Mouse (Mus musculus): ENCODE data around the gene Palm2. TPM values are rescaled to one million over a fixed set of nuclear protein-coding genes. Genes with fewer than 3 reads are reported as not detected.

Palm2 gene
- polyA plus RNA-seq, 1 experiment from 2014 or later: 3.9 TPM

DNA sequence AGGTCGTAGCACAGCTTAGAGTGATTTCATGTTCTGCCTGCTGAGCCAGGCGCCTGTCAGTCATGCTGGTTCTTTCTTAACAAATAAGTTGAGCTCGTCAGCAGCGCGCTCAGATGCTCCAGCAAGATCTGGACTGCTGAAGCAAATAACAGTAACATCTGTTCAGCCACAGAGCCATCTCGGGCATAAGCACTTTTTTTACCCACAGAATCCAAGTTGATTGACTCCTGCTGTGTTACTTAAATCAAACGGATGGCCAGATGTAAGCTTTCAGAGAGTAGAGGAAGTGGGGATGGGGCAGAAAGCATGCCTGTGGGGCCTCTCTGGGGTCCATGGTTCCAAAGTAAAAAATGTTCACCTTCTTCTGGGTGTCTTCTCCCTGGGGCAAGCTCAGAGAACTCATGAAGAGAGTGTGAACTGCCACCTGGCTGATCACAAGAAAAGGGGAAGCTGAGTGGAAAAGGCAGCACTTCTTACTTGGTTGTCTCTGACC, 286.9 kb downstream of the Palm2 start:
- H3K27me3 ChIP-seq (ENCODE audit: low read depth, poor library complexity, severe bottlenecking): no peaks in the 10 kb centered on the region
- DNase-seq (ENCODE audit: low spot score): peak; percentile 49
- H3K27ac ChIP-seq: peak overlapping the region; percentile 50
- peaks cover 23% of the 10 kb centered on the region for H3K4me1 ChIP-seq
- H3K9me3 ChIP-seq (replicated peaks): no peaks in the 10 kb centered on the region
- H3K36me3 ChIP-seq: no peaks in the 10 kb centered on the region
- 23% methylated on average over 7 of the region's 7 CpGs for WGBS
- no peak overlapping the region for H3K4me3 ChIP-seq

DNA sequence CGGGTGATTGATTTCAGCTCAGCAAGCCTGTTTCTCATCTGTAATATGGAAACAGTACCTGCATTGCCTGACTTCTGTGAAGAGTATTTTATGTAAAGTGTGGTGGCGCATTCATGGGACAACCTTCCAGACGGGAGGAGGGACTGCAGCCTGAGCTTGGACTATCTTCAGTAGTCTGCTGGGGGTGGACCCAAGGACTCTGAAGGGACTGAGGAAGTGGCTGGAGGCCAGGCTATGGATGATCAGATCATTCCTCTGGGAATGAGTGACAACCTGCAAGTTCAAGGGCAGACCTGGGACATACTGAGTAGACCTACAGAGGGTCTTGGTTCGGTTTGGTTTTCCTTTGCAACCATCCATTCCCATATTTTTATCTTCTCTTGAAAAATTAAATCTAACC, 288.2 kb downstream of the Palm2 start:
- Histone ChIP-seq H3K27ac (no peak overlapping the region), H3K4me1 (peaks cover 15% of the 10 kb centered on the region), H3K4me3 (no peak overlapping the region), H3K27me3 (ENCODE audit: low read depth, poor library complexity, severe bottlenecking) (no peaks in the 10 kb centered on the region), H3K36me3 (no peaks in the 10 kb centered on the region), H3K9me3 (replicated peaks) (no peaks in the 10 kb centered on the region)
- 91% methylated on average over 4 of the region's 4 CpGs for WGBS
- DNase-seq (ENCODE audit: low spot score): no peak

DNA sequence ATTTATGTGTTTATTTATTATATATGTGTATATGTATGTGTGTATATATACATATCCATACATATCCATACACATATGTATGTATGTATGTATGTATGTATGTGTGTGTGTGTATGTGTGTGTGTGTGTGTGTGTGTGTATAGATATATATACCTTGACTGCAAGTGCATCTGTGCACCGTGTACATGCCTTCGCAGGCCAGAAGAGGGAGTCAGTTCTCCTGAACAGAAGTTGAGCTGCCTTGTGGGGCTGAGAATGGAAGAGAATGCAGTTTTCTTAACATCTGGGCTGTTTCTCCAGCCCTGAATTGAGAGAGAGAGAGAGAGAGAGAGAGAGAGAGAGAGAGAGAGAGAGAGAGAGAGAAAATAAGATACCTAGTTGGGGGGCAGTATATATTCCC, 289.6 kb downstream of the Palm2 start:
- DNase-seq (ENCODE audit: low spot score): no peak
- Histone ChIP-seq H3K36me3 (no peaks in the 10 kb centered on the region), H3K4me1 (peaks cover 13% of the 10 kb centered on the region), H3K27me3 (ENCODE audit: low read depth, poor library complexity, severe bottlenecking) (no peaks in the 10 kb centered on the region), H3K4me3 (no peak overlapping the region), H3K9me3 (replicated peaks) (no peaks in the 10 kb centered on the region), H3K27ac (no peak overlapping the region)
- 47% methylated on average over 2 of the region's 2 CpGs for WGBS

DNA sequence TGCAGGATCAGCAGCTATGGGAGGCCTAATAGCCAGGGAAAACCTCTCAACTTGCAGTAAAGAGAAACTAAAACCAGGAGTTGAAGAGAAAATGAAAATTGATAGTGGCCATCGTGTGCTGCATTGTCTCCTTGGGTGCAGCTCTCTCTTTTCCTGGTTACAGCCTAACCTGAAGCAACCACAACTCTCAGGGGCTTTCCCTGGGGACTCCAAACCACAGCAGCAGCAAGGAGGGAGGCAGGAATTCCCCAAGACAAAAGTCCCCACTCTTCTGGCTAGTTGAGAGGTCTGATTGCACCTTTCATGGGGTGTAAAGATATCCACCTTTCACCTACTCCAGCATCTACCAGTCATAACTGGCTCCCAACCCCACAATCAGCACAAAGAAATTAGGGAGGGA, 291.5 kb downstream of the Palm2 start:
- H3K27ac ChIP-seq: no peak overlapping the region

DNA sequence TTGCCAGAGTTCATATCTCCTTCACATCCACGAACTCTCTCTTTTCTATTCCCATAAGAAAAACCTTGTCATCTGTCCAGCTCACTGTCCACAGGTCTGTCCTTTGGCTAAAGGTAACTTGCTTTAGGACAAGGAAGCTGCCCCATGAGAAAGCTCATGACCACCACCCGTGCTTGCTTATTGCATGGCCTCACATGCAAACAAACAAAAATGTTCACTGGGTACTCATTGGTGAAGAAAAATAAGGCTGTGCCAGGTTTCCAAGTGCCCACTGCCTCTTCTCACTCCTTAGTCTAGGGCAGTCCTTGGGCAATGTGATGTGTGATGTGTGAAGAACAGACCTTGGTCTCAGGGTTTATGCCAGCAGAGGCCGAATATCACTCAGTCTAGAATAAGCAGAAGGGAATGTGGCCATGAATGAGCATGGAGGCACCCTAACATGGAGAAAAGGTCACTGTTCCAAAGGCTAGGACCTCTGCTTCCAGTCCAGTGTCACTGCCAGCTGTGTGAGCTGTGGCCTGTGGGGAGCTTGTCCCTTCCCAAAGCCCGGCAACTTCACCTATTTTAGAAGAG, 294.6 kb downstream of the Palm2 start:
- H3K27ac ChIP-seq: no peak overlapping the region
- H3K4me1 ChIP-seq: 0 out of 2 replicates have a peak, but pooled peaks cover 4% of the 10 kb centered on the region
- no peak overlapping the region for H3K4me3 ChIP-seq
- DNase-seq (ENCODE audit: low spot score): no peak
- 89% methylated on average over 4 of the region's 4 CpGs for WGBS
- no peaks in the 10 kb centered on the region for H3K27me3 ChIP-seq (ENCODE audit: low read depth, poor library complexity, severe bottlenecking)
- H3K36me3 ChIP-seq: no peaks in the 10 kb centered on the region
- 0 out of 2 replicates have a peak, but pooled peaks cover 3% of the 10 kb centered on the region for H3K9me3 ChIP-seq (replicated peaks)

More for the DNA sequence above, 291.5 kb downstream of the Palm2 start:
- Histone ChIP-seq H3K4me3 (no peak overlapping the region), H3K36me3 (no peaks in the 10 kb centered on the region), H3K4me1 (peaks cover 11% of the 10 kb centered on the region), H3K27me3 (ENCODE audit: low read depth, poor library complexity, severe bottlenecking) (no peaks in the 10 kb centered on the region), H3K9me3 (replicated peaks) (no peaks in the 10 kb centered on the region)
- 68% methylated on average over 1 of the region's 1 CpGs for WGBS
- DNase-seq (ENCODE audit: low spot score): no peak

DNA sequence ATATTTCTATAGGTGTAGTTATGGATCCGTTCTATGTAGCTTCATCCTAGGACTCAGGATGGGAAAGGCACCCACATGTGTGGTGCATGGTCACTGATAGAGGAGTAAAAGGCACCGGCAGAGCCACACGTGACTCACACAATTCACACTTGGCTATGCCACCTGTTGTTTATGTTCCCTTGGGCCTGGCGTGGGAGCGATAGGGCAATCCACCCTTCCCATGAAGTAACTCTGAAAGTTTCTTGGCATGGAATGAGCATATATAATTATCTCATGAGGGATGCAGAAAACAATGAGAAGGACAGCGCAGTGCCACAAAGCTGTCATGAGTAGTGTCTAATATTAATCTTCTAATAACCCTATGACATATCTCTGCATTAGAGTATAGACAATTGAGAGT, 296.0 kb downstream of the Palm2 start:
- Histone ChIP-seq H3K36me3 (no peaks in the 10 kb centered on the region), H3K4me3 (no peak overlapping the region), H3K9me3 (replicated peaks) (0 out of 2 replicates have a peak, but pooled peaks cover 3% of the 10 kb centered on the region), H3K27me3 (ENCODE audit: low read depth, poor library complexity, severe bottlenecking) (no peaks in the 10 kb centered on the region), H3K4me1 (peaks cover 2% of the 10 kb centered on the region; the same call in 1 of the 2 replicates), H3K27ac (no peak overlapping the region)
- no peak for DNase-seq (ENCODE audit: low spot score)
- WGBS: 93% methylated on average over 6 of the region's 6 CpGs

DNA sequence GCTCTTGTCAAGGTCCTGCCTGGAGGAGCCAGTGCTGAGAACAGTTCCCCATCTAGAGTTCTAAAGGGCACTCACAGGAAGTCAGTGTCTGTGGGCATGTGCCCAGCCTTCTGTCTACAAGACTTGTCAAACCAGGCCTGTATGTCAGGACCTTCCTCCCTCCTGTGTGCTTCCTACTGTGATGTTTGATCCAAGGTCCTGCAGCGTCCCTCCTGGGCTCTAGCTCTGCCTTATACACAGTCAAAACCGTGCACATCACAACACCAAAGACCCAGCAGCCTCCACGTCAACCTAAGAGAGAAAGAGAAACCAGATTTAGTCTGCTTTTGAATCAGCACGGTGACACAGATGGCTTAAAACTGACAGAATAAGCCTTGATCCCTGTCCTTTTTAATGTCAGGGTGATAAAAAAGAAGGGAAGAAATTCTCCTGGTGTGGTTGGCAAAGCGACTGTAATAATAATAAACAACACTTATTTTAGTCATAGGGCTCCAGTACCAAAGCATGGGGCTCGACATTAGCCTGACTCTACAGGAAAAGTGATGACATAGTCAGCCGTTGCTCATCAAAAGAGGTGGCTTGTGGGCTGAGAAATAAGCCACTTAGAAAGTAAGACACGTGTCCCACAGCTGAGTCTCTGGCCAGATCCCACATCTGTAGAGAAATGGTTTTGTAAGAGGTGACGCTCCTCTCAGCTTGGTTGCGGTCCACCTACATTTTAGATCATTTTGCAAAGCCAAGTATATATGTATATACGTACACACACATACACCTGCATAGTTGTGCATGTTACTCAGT, 297.0 kb downstream of the Palm2 start:
- no peak for DNase-seq (ENCODE audit: low spot score)
- Histone ChIP-seq H3K27me3 (ENCODE audit: low read depth, poor library complexity, severe bottlenecking) (no peaks in the 10 kb centered on the region), H3K36me3 (no peaks in the 10 kb centered on the region), H3K9me3 (replicated peaks) (0 out of 2 replicates have a peak, but pooled peaks cover 3% of the 10 kb centered on the region), H3K4me3 (no peak overlapping the region), H3K27ac (0 out of 2 replicates have a peak overlapping the region, but pooled peaks have one; percentile 38), H3K4me1 (peaks cover 11% of the 10 kb centered on the region)
- WGBS: 87% methylated on average over 11 of the region's 11 CpGs

DNA sequence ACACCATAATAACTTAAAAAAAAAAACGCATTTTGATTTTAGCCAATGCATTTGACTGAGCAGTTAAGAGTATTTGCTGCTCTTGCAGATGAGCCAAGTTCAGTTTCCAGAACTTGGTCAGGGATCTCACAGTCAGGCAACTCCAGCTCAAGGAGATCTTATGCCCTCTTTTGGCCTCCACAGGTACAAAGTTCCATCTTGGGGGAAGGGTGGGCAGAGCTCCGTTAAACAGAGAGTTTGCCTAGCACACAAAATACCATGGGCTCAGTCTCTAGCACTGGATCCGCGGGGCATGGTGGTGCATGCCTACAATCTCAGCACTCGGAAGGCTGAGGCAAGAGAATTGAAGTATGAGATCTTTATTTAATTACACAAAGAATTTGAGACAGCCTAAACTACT, 298.3 kb downstream of the Palm2 start:
- 91% methylated on average over 5 of the region's 5 CpGs for WGBS
- Histone ChIP-seq H3K4me1 (peaks cover 19% of the 10 kb centered on the region), H3K4me3 (no peak overlapping the region), H3K36me3 (no peaks in the 10 kb centered on the region), H3K27ac (no peak overlapping the region), H3K9me3 (replicated peaks) (0 out of 2 replicates have a peak, but pooled peaks cover 3% of the 10 kb centered on the region), H3K27me3 (ENCODE audit: low read depth, poor library complexity, severe bottlenecking) (no peaks in the 10 kb centered on the region)
- no peak for DNase-seq (ENCODE audit: low spot score)

DNA sequence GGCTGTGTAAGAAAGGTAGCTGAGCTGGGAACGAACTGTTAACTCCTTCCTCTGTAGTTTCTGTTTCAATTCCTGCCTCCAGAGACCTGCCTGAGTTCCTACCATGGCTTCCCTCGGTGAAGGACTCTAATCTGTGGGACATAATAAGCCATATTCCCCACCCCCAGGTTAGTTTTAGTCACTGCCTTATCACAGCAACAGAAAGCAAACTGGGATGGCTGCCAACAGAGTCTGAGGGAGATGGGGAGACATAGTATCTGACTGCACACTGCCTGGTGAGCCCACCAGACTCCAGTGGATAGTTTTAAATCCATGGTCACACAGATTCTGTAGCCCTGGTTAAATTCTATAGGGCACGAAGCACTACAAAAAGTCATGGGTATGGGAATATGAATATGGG, 299.4 kb downstream of the Palm2 start:
- WGBS: 85% methylated on average over 3 of the region's 3 CpGs
- Histone ChIP-seq H3K27me3 (ENCODE audit: low read depth, poor library complexity, severe bottlenecking) (no peaks in the 10 kb centered on the region), H3K27ac (0 out of 2 replicates have a peak overlapping the region, but pooled peaks have one; percentile 40), H3K4me1 (peaks cover 28% of the 10 kb centered on the region), H3K36me3 (peaks cover 3% of the 10 kb centered on the region; the same call in 1 of the 2 replicates), H3K9me3 (replicated peaks) (0 out of 2 replicates have a peak, but pooled peaks cover 3% of the 10 kb centered on the region), H3K4me3 (no peak overlapping the region)
- no peak for DNase-seq (ENCODE audit: low spot score)

DNA sequence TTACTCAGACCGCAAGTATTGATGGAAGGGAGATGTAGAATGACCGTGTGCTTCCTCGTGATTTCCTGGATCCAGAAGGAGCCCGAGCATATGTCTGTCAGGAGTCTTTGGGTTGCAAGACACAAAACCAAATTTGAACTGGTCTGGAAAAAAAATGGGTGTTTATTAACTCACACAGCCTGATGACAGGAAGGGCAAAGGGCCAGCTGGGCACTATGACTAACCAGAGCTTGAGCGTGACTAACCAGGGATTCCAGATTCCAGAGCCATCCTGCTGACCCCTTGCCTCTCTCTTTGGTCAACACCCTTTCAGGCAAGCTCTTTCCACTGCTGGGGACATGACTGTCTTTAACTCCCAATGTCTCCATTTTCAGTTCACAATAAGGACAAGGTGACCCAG, 301.4 kb downstream of the Palm2 start:
- H3K9me3 ChIP-seq (replicated peaks): 0 out of 2 replicates have a peak, but pooled peaks cover 3% of the 10 kb centered on the region
- H3K36me3 ChIP-seq: peaks cover 3% of the 10 kb centered on the region; the same call in 1 of the 2 replicates
- WGBS: 74% methylated on average over 5 of the region's 5 CpGs
- no peaks in the 10 kb centered on the region for H3K27me3 ChIP-seq (ENCODE audit: low read depth, poor library complexity, severe bottlenecking)
- no peak overlapping the region for H3K4me3 ChIP-seq
- H3K27ac ChIP-seq: peak overlapping the region; percentile 44
- peaks cover 46% of the 10 kb centered on the region for H3K4me1 ChIP-seq
- no peak for DNase-seq (ENCODE audit: low spot score)

DNA sequence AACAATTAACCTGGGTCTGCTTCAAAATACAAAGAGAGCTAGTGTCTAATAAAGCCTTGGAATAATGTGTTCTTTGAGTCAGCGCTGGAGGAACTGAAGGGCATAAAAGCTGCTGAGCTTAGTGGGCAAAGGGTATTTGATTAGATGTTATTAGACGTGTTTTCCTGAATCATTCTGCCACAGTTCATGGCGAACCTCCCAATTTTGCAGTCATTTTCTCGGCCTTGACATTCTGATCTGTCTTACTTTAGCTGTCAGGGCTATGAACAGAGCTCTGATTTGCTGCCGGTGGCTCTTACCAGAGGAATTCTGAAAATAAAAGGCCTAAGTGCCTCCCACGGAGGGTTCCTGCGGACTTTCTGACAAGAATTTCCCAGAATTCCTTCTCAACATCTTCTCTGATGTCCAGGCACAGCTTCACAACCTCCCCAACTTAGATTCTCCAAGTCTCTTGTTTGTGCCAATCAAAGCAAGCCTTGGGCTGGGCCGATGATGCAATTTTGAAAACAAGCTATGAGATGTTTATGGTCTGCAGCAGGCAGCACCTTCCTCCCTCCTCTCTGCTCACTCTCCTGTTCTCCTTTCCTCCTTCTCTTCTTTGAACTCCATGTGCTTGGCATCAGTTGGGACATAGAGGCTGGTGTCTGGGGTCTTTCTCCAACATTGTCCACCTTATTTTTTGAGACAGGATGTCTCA, 305.0 kb downstream of the Palm2 start:
- H3K36me3 ChIP-seq: peaks cover 3% of the 10 kb centered on the region; the same call in 1 of the 2 replicates
- H3K27ac ChIP-seq: peak overlapping the region; percentile 87
- 20% methylated on average over 8 of the region's 8 CpGs for WGBS
- H3K9me3 ChIP-seq (replicated peaks): no peaks in the 10 kb centered on the region
- H3K4me3 ChIP-seq: no peak overlapping the region
- no peaks in the 10 kb centered on the region for H3K27me3 ChIP-seq (ENCODE audit: low read depth, poor library complexity, severe bottlenecking)
- DNase-seq (ENCODE audit: low spot score): peak; percentile 59
- H3K4me1 ChIP-seq: peaks cover 74% of the 10 kb centered on the region

DNA sequence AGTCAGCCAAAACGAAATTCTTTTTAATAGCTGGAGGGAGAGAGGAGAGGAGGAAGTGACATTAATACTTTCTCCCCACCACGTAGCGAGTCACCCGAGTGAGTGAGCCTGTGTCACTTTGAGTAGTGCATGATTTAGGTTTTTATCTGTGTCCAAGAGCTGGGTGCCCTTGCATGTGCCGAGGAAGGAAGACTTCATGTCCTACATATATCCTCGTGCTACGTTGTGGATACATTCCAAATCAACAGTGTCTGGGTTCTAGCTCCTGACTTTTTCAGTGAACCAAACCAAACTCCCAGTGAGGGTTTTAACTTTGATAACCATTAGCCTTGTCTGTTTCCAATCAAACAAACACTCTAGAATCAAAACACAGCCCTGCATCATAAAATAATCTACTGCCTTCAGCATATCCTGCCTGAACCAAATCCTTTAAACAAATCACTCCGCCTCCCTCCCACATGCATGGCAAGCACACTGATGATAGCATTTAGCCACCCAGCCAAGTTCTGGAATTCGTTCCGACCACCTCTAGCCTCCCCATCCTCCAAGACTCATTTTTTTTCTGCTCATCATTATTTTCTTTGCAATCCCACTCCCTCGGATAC, 309.4 kb downstream of the Palm2 start:
- no peaks in the 10 kb centered on the region for H3K9me3 ChIP-seq (replicated peaks)
- peak overlapping the region; percentile 61; the same call in 1 of the 2 replicates for H3K27ac ChIP-seq
- WGBS: 77% methylated on average over 11 of the region's 11 CpGs
- H3K27me3 ChIP-seq (ENCODE audit: low read depth, poor library complexity, severe bottlenecking): no peaks in the 10 kb centered on the region
- H3K4me1 ChIP-seq: peaks cover 63% of the 10 kb centered on the region
- H3K36me3 ChIP-seq: peaks cover 9% of the 10 kb centered on the region; the same call in 1 of the 2 replicates
- no peak overlapping the region for H3K4me3 ChIP-seq
- DNase-seq (ENCODE audit: low spot score): no peak

Data from limb, embryonic 10.5 days (tissue).